Mouse (Mus musculus): Measurements from ENCODE around the gene Arhgdia. TPM values are rescaled to one million over a fixed set of nuclear protein-coding genes. Genes with fewer than 3 reads are reported as not detected.

Gene Arhgdia
- polyA plus RNA-seq (2014; fragmentation: Nextera tagmentation; extraction: Ambion mirVana), result 360 and 367 TPM in 2 replicates

- WGBS, result 5% methylated on average over 66 of the region's 75 CpGs
- H3K9ac ChIP-seq (ENCODE audit: low read length), result peak within 1 kb of the TSS; percentile 95
- H3K27me3 ChIP-seq (ENCODE audit: control insufficient read depth, insufficient read depth, low read length), result no peaks in the 10 kb centered on the region
- H3K4me2 ChIP-seq (ENCODE audit: low read length), result peak within 1 kb of the TSS; percentile 93
- peak within 1 kb of the TSS; percentile 81 to 91 for H3K4me3 ChIP-seq (ENCODE audit: control insufficient read depth in 1 of 2, insufficient read depth in 1 of 2, low read depth in 1 of 2, low read length in 2 of 2)
- H3K9me3 ChIP-seq (ENCODE audit: control insufficient read depth, low read length), result 0 out of 2 replicates have a peak, but pooled peaks cover 3% of the 10 kb centered on the region
- peak; percentile 64 for ATAC-seq (ENCODE audit: insufficient number of reproducible peaks, insufficient read depth, low FRiP score, low read depth)
- H3K27ac ChIP-seq (replicated peaks in 1 of 2; ENCODE audit: control insufficient read depth in 1 of 2, insufficient read depth in 1 of 2, low read depth in 2 of 2, low read length in 2 of 2), result peak within 1 kb of the TSS; percentile 80 to 91
- H3K4me1 ChIP-seq (ENCODE audit: control insufficient read depth in 2 of 2, insufficient read depth in 2 of 2, low read length in 2 of 2), result peaks cover 21 to 23% of the 10 kb centered on the region in 2 experiments
- H3K36me3 ChIP-seq (ENCODE audit: control insufficient read depth, insufficient read depth, low read length), result peaks cover 61% of the 10 kb centered on the region
These were observed at the start of gene Arhgdia for GRCm38 (mm10) chr11:120581490-120582267. Gene Arhgdia (minus strand): TSS chr11:120581624.

GRCm38 (mm10) chr11:120630401-120630871, 49.0 kb upstream of the Arhgdia start:
- ATAC-seq (ENCODE audit: insufficient number of reproducible peaks, insufficient read depth, low FRiP score, low read depth), result no peak
- Histone ChIP-seq H3K4me2 (ENCODE audit: low read length) (peak overlapping the region; percentile 76), H3K9me3 (ENCODE audit: control insufficient read depth, low read length) (no peaks in the 10 kb centered on the region), H3K4me1 (ENCODE audit: control insufficient read depth in 2 of 2, insufficient read depth in 2 of 2, low read length in 2 of 2) (peaks cover 26 to 36% of the 10 kb centered on the region in 2 experiments), H3K27ac (replicated peaks in 1 of 2; ENCODE audit: control insufficient read depth in 1 of 2, insufficient read depth in 1 of 2, low read depth in 2 of 2, low read length in 2 of 2) (peak overlapping the region; percentile 9 to 63; a peak in 3 of 4 replicates), H3K9ac (ENCODE audit: low read length) (peak overlapping the region; percentile 66), H3K4me3 (ENCODE audit: control insufficient read depth in 1 of 2, insufficient read depth in 1 of 2, low read depth in 1 of 2, low read length in 2 of 2) (0 out of 4 replicates have a peak overlapping the region, but pooled peaks of 1 of the 2 experiments have one; percentile 2), H3K36me3 (ENCODE audit: control insufficient read depth, insufficient read depth, low read length) (peaks cover 21% of the 10 kb centered on the region), H3K27me3 (ENCODE audit: control insufficient read depth, insufficient read depth, low read length) (no peaks in the 10 kb centered on the region)
- WGBS, result 41% methylated on average over 5 of the region's 5 CpGs

GRCm38 (mm10) chr11:120629911-120630310, 48.5 kb upstream of the Arhgdia start:
- no peaks in the 10 kb centered on the region for H3K27me3 ChIP-seq (ENCODE audit: control insufficient read depth, insufficient read depth, low read length)
- ATAC-seq (ENCODE audit: insufficient number of reproducible peaks, insufficient read depth, low FRiP score, low read depth), result no peak
- peaks cover 30 to 41% of the 10 kb centered on the region in 2 experiments for H3K4me1 ChIP-seq (ENCODE audit: control insufficient read depth in 2 of 2, insufficient read depth in 2 of 2, low read length in 2 of 2)
- H3K4me2 ChIP-seq (ENCODE audit: low read length), result peak overlapping the region; percentile 76
- H3K9me3 ChIP-seq (ENCODE audit: control insufficient read depth, low read length), result no peaks in the 10 kb centered on the region
- H3K27ac ChIP-seq (replicated peaks in 1 of 2; ENCODE audit: control insufficient read depth in 1 of 2, insufficient read depth in 1 of 2, low read depth in 2 of 2, low read length in 2 of 2), result peak overlapping the region; percentile 49 to 63
- peak overlapping the region; percentile 66 for H3K9ac ChIP-seq (ENCODE audit: low read length)
- 11% methylated on average over 7 of the region's 7 CpGs for WGBS
- no peak overlapping the region for H3K4me3 ChIP-seq (ENCODE audit: control insufficient read depth in 1 of 2, insufficient read depth in 1 of 2, low read depth in 1 of 2, low read length in 2 of 2)
- peaks cover 21% of the 10 kb centered on the region for H3K36me3 ChIP-seq (ENCODE audit: control insufficient read depth, insufficient read depth, low read length)

GRCm38 (mm10) chr11:120629341-120629730, 47.9 kb upstream of the Arhgdia start:
- H3K4me3 ChIP-seq (ENCODE audit: control insufficient read depth in 1 of 2, insufficient read depth in 1 of 2, low read depth in 1 of 2, low read length in 2 of 2), result no peak overlapping the region
- peaks cover 21% of the 10 kb centered on the region for H3K36me3 ChIP-seq (ENCODE audit: control insufficient read depth, insufficient read depth, low read length)
- peak overlapping the region; percentile 49 to 63; a peak in 2 of 4 replicates for H3K27ac ChIP-seq (replicated peaks in 1 of 2; ENCODE audit: control insufficient read depth in 1 of 2, insufficient read depth in 1 of 2, low read depth in 2 of 2, low read length in 2 of 2)
- peak overlapping the region; percentile 76; the same call in 1 of the 2 replicates for H3K4me2 ChIP-seq (ENCODE audit: low read length)
- 80% methylated on average over 23 of the region's 23 CpGs for WGBS
- ATAC-seq (ENCODE audit: insufficient number of reproducible peaks, insufficient read depth, low FRiP score, low read depth), result no peak
- H3K9me3 ChIP-seq (ENCODE audit: control insufficient read depth, low read length), result no peaks in the 10 kb centered on the region
- H3K27me3 ChIP-seq (ENCODE audit: control insufficient read depth, insufficient read depth, low read length), result no peaks in the 10 kb centered on the region
- no peak overlapping the region for H3K9ac ChIP-seq (ENCODE audit: low read length)
- peaks cover 30 to 41% of the 10 kb centered on the region in 2 experiments for H3K4me1 ChIP-seq (ENCODE audit: control insufficient read depth in 2 of 2, insufficient read depth in 2 of 2, low read length in 2 of 2)

- no peak overlapping the region for H3K4me3 ChIP-seq (ENCODE audit: control insufficient read depth in 1 of 2, insufficient read depth in 1 of 2, low read depth in 1 of 2, low read length in 2 of 2)
- H3K4me1 ChIP-seq (ENCODE audit: control insufficient read depth in 2 of 2, insufficient read depth in 2 of 2, low read length in 2 of 2), result peaks cover 30 to 45% of the 10 kb centered on the region in 2 experiments
- ATAC-seq (ENCODE audit: insufficient number of reproducible peaks, insufficient read depth, low FRiP score, low read depth), result no peak
- WGBS, result 94% methylated on average over 23 of the region's 23 CpGs
- no peaks in the 10 kb centered on the region for H3K9me3 ChIP-seq (ENCODE audit: control insufficient read depth, low read length)
- no peak overlapping the region for H3K9ac ChIP-seq (ENCODE audit: low read length)
- no peak overlapping the region for H3K27ac ChIP-seq (replicated peaks in 1 of 2; ENCODE audit: control insufficient read depth in 1 of 2, insufficient read depth in 1 of 2, low read depth in 2 of 2, low read length in 2 of 2)
- no peak overlapping the region; the same call in 1 of the 2 replicates for H3K4me2 ChIP-seq (ENCODE audit: low read length)
- no peaks in the 10 kb centered on the region for H3K27me3 ChIP-seq (ENCODE audit: control insufficient read depth, insufficient read depth, low read length)
- peaks cover 21% of the 10 kb centered on the region for H3K36me3 ChIP-seq (ENCODE audit: control insufficient read depth, insufficient read depth, low read length)
These were observed 47.3 kb upstream of the Arhgdia start for GRCm38 (mm10) chr11:120628601-120629340.

GRCm38 (mm10) chr11:120627468-120628300, 46.3 kb upstream of the Arhgdia start:
- Histone ChIP-seq H3K27me3 (ENCODE audit: control insufficient read depth, insufficient read depth, low read length) (no peaks in the 10 kb centered on the region), H3K4me1 (ENCODE audit: control insufficient read depth in 2 of 2, insufficient read depth in 2 of 2, low read length in 2 of 2) (peaks cover 30 to 46% of the 10 kb centered on the region in 2 experiments), H3K9me3 (ENCODE audit: control insufficient read depth, low read length) (no peaks in the 10 kb centered on the region), H3K27ac (replicated peaks in 1 of 2; ENCODE audit: control insufficient read depth in 1 of 2, insufficient read depth in 1 of 2, low read depth in 2 of 2, low read length in 2 of 2) (no peak overlapping the region), H3K36me3 (ENCODE audit: control insufficient read depth, insufficient read depth, low read length) (peaks cover 28% of the 10 kb centered on the region), H3K9ac (ENCODE audit: low read length) (no peak overlapping the region), H3K4me2 (ENCODE audit: low read length) (no peak overlapping the region), H3K4me3 (ENCODE audit: control insufficient read depth in 1 of 2, insufficient read depth in 1 of 2, low read depth in 1 of 2, low read length in 2 of 2) (no peak overlapping the region)
- WGBS, result 86% methylated on average over 22 of the region's 22 CpGs
- no peak for ATAC-seq (ENCODE audit: insufficient number of reproducible peaks, insufficient read depth, low FRiP score, low read depth)

Data from heart, embryonic 14.5 days (tissue).